Mouse (Mus musculus) forebrain, embryonic 10.5 days (tissue): Measurements from ENCODE around the gene Tln2. TPM values are rescaled to one million over a fixed set of nuclear protein-coding genes. Genes with fewer than 3 reads are reported as not detected.

Source experiments
- DNase-seq: peaks from one replicate; pipeline ENCODE4 v3.0.0-alpha.2; 2017; ENCODE audit warnings: low spot score; ENCODE audit errors: extremely low spot score
- H3K27ac ChIP-seq: fragments of 300-500 bp; sonication (generic); 2 replicates; pipeline ENCODE4 v1.5.1; 2016; ENCODE audit warnings: mild to moderate bottlenecking
- H3K27me3 ChIP-seq: fragments of 300-500 bp; sonication (generic); 2 replicates; pipeline ENCODE4 v1.6.1; 2016; ENCODE audit warnings: mild to moderate bottlenecking; ENCODE audit not compliant: poor library complexity, severe bottlenecking
- H3K36me3 ChIP-seq: fragments of 300-500 bp; sonication (generic); replicated peaks from 2 replicates; pipeline ENCODE4 v1.6.1; 2016; ENCODE audit warnings: mild to moderate bottlenecking, moderate library complexity
- H3K4me1 ChIP-seq: fragments of 300-500 bp; sonication (generic); 2 replicates; pipeline ENCODE4 v1.6.1; 2016
- H3K4me3 ChIP-seq: fragments of 300-500 bp; sonication (generic); 2 replicates; pipeline ENCODE4 v1.5.1; 2016; ENCODE audit warnings: mild to moderate bottlenecking, moderate library complexity
- H3K9me3 ChIP-seq: fragments of 300-500 bp; sonication (generic); 2 replicates; pipeline ENCODE4 v1.6.1; 2016; ENCODE audit warnings: mild to moderate bottlenecking, moderate library complexity
- WGBS: fragments of 180-500 bp; shearing (Covaris S2); methylation state at CpG from one replicate; pipeline ENCODE4 v1.1.7; 2016; 5-methylcytosine and 5-hydroxymethylcytosine counted together
- polyA plus RNA-seq: library from polyadenylated mRNA; unstranded; fragments of >200 nt; fragmentation: Nextera tagmentation; extraction: Ambion mirVana; gene quantifications from 2 replicates; pipeline ENCODE4 v1.2.1, GENCODE M21; 2016

Tln2 gene
- 27.6 and 30.0 TPM in 2 replicates for polyA plus RNA-seq

DNA sequence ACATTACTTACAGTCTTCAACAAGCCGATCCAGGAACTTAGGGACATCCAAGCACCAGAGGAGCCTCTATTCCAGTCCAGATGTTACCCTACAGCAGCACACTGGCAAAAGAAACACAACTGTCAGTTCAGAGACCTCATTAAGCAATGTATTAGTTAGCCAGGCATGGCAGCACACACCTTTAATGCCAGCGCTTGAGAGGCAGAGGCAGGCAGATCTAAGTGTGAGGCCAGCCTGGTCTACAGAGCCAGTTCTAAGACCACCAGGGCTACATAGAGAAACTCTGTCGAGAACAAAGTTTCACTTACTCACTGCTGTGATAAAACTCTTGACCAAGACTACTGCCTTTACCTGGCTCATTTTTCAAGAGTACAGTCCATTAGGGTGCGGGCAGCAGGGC is at the start of gene Tln2:
Gene Tln2, minus strand, starts transcription at position 101 of the 400 bp plus-strand sequence.
- Histone ChIP-seq H3K27ac (no peak within 1 kb of the TSS), H3K4me3 (no peak within 1 kb of the TSS), H3K36me3 (peaks cover 26% of the 10 kb centered on the region), H3K4me1 (no peaks in the 10 kb centered on the region), H3K27me3 (no peaks in the 10 kb centered on the region), H3K9me3 (no peaks in the 10 kb centered on the region)
- DNase-seq = no peak
- WGBS = 93% methylated on average over 4 of the region's 4 CpGs

GRCm38 (mm10) chr9:67609226-67609625 is 49.7 kb upstream of the Tln2 start:
- WGBS = 83% methylated on average over 1 of the region's 1 CpGs
- H3K4me3 ChIP-seq = no peak overlapping the region
- no peak for DNase-seq
- H3K27me3 ChIP-seq = no peaks in the 10 kb centered on the region
- no peaks in the 10 kb centered on the region for H3K36me3 ChIP-seq
- no peak overlapping the region for H3K27ac ChIP-seq
- H3K4me1 ChIP-seq = peaks cover 12% of the 10 kb centered on the region
- H3K9me3 ChIP-seq = no peaks in the 10 kb centered on the region

DNA sequence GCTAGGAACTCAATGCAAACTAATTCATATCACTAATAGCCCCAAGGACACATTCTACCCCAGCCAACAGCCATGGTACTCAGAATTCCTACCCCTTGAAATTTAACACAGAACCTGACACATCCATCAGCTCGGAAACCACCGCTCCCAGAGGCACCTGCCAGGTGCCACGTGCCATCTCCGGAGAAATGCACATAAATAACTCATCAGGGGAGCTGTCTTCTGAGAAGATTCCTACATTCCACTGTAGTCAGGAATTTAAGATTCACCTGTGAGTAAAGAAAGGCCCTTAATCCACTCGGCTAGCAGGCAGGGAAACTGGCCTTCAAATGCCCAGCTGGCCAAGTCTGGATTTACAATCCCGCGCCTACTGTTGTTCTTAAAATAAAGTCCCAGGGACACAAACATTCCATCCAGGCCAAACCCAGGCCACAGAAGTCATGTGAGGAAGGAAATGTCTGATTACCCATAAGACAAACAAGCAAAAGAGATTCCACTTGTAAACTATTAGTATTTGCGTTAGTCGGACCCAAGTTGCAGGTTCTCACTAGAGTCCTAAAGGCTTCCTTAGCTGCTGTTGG is 48.4 kb upstream of the Tln2 start:
- WGBS = 86% methylated on average over 9 of the region's 9 CpGs

GRCm38 (mm10) chr9:67607268-67607667 is 47.8 kb upstream of the Tln2 start:
- no peaks in the 10 kb centered on the region for H3K9me3 ChIP-seq
- H3K4me1 ChIP-seq = peaks cover 10% of the 10 kb centered on the region
- no peak for DNase-seq
- WGBS = 86% methylated on average over 6 of the region's 6 CpGs
- no peaks in the 10 kb centered on the region for H3K27me3 ChIP-seq
- H3K27ac ChIP-seq = no peak overlapping the region
- H3K4me3 ChIP-seq = no peak overlapping the region
- no peaks in the 10 kb centered on the region for H3K36me3 ChIP-seq

More for the DNA sequence above, 48.4 kb upstream of the Tln2 start:
- DNase-seq = no peak
- no peaks in the 10 kb centered on the region for H3K27me3 ChIP-seq
- no peak overlapping the region for H3K27ac ChIP-seq
- no peak overlapping the region for H3K4me3 ChIP-seq
- H3K9me3 ChIP-seq = no peaks in the 10 kb centered on the region
- H3K4me1 ChIP-seq = peaks cover 7% of the 10 kb centered on the region
- H3K36me3 ChIP-seq = no peaks in the 10 kb centered on the region

- Histone ChIP-seq H3K27ac (0 out of 2 replicates have a peak overlapping the region, but pooled peaks have one; percentile 17), H3K4me1 (peaks cover 16% of the 10 kb centered on the region), H3K36me3 (no peaks in the 10 kb centered on the region)
Measured at GRCm38 (mm10) chr9:67605867-67606435, 46.4 kb upstream of the Tln2 start.

DNA sequence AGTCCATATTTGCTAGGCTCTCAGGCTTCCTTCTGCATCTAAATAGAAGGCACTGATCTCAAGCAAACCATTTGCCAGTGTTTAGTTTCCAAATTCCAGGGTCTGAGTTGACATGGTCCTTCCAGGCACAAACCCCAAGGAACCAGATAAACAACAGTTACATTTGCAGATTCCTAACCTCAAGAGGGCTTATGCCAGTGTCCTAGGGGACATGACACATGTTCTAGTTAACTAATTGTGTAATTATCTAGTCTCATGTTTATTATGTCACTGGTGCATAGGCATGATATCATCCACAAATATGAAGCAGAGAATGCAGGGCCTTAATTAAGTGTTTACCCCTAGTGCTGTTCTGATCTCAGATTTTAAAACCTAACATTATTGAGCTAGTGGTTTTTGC is 45.4 kb upstream of the Tln2 start:
- Histone ChIP-seq H3K4me1 (peaks cover 15% of the 10 kb centered on the region), H3K36me3 (no peaks in the 10 kb centered on the region), H3K9me3 (no peaks in the 10 kb centered on the region), H3K27me3 (no peaks in the 10 kb centered on the region), H3K27ac (no peak overlapping the region), H3K4me3 (no peak overlapping the region)
- no peak for DNase-seq

More at GRCm38 (mm10) chr9:67605867-67606435, 46.4 kb upstream of the Tln2 start:
- no peak for DNase-seq
- no peaks in the 10 kb centered on the region for H3K27me3 ChIP-seq
- WGBS = 79% methylated on average over 7 of the region's 7 CpGs
- H3K9me3 ChIP-seq = no peaks in the 10 kb centered on the region
- no peak overlapping the region for H3K4me3 ChIP-seq

DNA sequence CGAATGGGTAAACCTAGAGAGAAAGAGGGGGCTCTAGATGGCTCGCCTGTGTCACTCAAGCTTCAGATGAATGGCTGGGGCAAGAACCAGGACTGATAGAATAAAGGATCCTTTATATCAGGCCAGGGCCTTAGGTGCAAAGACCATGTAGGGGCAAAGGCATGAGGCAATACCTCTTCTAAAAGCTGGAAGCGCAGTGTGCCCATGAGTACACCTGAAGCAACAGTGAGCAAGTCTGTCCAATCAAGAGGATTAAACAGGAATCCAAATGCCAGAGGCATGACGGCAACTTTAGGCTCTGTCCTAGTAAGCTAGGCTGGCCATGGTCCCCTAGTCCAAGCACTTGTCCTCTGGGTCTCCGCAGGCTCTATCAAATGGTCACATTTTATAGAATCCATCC is 42.8 kb upstream of the Tln2 start:
- Histone ChIP-seq H3K27ac (no peak overlapping the region), H3K4me1 (peaks cover 17% of the 10 kb centered on the region), H3K9me3 (no peaks in the 10 kb centered on the region), H3K4me3 (no peak overlapping the region), H3K27me3 (no peaks in the 10 kb centered on the region), H3K36me3 (no peaks in the 10 kb centered on the region)
- no peak for DNase-seq
- WGBS = 89% methylated on average over 5 of the region's 5 CpGs

DNA sequence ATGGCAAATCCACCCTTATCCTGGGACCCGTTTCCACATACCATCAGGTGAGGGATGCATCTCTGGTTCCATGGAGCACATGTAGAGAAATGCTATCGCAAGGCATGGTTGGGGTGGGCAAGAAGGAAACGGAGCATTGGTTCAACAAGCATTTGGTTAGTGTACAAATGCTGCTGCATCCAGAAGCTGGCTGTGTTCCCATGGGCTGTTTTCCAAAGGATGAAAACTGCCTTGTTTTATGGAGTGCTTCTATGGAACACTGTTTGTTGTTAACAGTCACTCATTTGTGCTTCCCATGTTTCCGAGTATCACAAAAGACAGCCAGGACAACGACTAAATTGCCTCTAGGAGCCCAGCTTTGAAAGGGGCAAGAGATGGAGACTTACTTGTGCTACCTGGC is 35.7 kb upstream of the Tln2 start:
- H3K27me3 ChIP-seq = no peaks in the 10 kb centered on the region
- H3K27ac ChIP-seq = no peak overlapping the region
- 96% methylated on average over 5 of the region's 5 CpGs for WGBS
- no peaks in the 10 kb centered on the region for H3K36me3 ChIP-seq
- H3K9me3 ChIP-seq = 0 out of 2 replicates have a peak, but pooled peaks cover 3% of the 10 kb centered on the region
- DNase-seq = no peak
- H3K4me1 ChIP-seq = peaks cover 4% of the 10 kb centered on the region; the same call in 1 of the 2 replicates
- no peak overlapping the region for H3K4me3 ChIP-seq

DNA sequence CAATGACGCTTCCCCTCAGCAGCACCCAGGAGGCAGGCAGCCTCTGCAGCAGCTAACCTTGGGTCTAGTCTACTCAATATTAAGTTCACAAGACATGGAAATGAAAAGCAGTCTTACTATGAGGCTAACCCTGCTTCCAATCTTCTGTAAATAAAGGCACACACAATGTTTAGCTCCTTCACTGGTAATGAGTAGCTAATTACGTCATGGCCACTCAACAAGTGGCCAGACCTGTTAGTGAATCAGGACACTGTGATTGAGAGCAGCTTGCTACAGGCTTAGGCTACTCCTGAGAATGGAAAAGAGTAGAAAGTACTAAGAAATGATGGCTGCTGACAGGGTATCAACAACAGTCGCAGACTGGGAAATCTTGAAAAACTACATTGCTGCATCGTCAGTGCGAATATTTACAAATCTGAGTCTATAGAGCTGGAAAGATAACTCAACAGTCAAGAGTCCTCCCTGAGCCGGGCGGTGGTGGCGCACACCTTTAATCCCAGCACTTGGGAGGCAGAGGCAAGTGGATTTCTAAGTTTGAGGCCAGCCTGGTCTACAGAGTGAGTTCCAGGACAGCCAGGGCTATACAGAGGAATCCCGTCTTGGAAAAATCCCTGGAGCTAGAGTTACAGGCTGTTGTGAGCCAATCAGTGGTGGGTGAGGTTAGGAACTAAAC is 34.1 kb upstream of the Tln2 start:
- H3K36me3 ChIP-seq = no peaks in the 10 kb centered on the region
- no peak overlapping the region for H3K27ac ChIP-seq
- WGBS = 94% methylated on average over 9 of the region's 9 CpGs
- no peak for DNase-seq
- peaks cover 3% of the 10 kb centered on the region; the same call in 1 of the 2 replicates for H3K4me1 ChIP-seq
- H3K9me3 ChIP-seq = 0 out of 2 replicates have a peak, but pooled peaks cover 3% of the 10 kb centered on the region
- H3K27me3 ChIP-seq = no peaks in the 10 kb centered on the region
- no peak overlapping the region for H3K4me3 ChIP-seq

- 92% methylated on average over 5 of the region's 5 CpGs for WGBS
- Histone ChIP-seq H3K4me1 (peaks cover 3% of the 10 kb centered on the region; the same call in 1 of the 2 replicates), H3K4me3 (no peak overlapping the region), H3K27ac (no peak overlapping the region), H3K27me3 (no peaks in the 10 kb centered on the region), H3K9me3 (0 out of 2 replicates have a peak, but pooled peaks cover 3% of the 10 kb centered on the region), H3K36me3 (no peaks in the 10 kb centered on the region)
- no peak for DNase-seq
Measured at GRCm38 (mm10) chr9:67592726-67593125, 33.2 kb upstream of the Tln2 start.

- no peaks in the 10 kb centered on the region for H3K27me3 ChIP-seq
- no peaks in the 10 kb centered on the region for H3K36me3 ChIP-seq
- no peak overlapping the region for H3K4me3 ChIP-seq
- 92% methylated on average over 3 of the region's 3 CpGs for WGBS
- peaks cover 4% of the 10 kb centered on the region; the same call in 1 of the 2 replicates for H3K4me1 ChIP-seq
- no peak overlapping the region for H3K27ac ChIP-seq
- no peak for DNase-seq
- no peaks in the 10 kb centered on the region for H3K9me3 ChIP-seq
Measured at GRCm38 (mm10) chr9:67587111-67587510, 27.6 kb upstream of the Tln2 start.

- H3K36me3 ChIP-seq = no peaks in the 10 kb centered on the region
- no peaks in the 10 kb centered on the region for H3K9me3 ChIP-seq
- H3K27me3 ChIP-seq = no peaks in the 10 kb centered on the region
- no peak overlapping the region for H3K4me3 ChIP-seq
- DNase-seq = no peak
- H3K4me1 ChIP-seq = peaks cover 10% of the 10 kb centered on the region
- H3K27ac ChIP-seq = no peak overlapping the region
- WGBS = 88% methylated on average over 1 of the region's 1 CpGs
Measured at GRCm38 (mm10) chr9:67586489-67586888, 27.0 kb upstream of the Tln2 start.

DNA sequence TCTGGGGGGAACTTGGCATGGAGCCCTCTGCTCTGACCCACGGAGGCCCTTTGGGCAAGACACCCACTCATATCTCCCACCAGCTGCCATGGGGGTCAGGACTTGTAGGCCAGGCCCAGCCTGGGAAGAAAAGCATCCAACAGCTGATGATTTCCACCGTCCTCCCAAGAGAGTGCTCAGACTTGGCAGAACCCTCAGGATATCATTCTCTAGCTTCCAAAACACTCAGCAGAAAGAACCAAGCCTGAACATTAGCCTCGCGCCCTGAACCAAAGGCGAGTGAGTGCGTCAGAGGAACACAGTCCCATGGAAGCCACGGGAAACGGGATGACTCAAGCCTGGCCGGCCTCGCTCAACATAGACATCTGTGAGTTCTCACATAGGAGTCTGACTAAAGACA is 25.4 kb upstream of the Tln2 start:
- no peak overlapping the region for H3K4me3 ChIP-seq
- no peaks in the 10 kb centered on the region for H3K36me3 ChIP-seq
- no peak for DNase-seq
- H3K27me3 ChIP-seq = no peaks in the 10 kb centered on the region
- H3K27ac ChIP-seq = no peak overlapping the region
- H3K9me3 ChIP-seq = no peaks in the 10 kb centered on the region
- WGBS = 96% methylated on average over 10 of the region's 10 CpGs
- H3K4me1 ChIP-seq = peaks cover 13% of the 10 kb centered on the region
